Mouse (Mus musculus) ES-E14 (cell line): ENCODE results near the gene Pde6d.

Source experiments
- CHD2 ChIP-seq: IDR thresholded peaks from 2 replicates; pipeline ENCODE4 v1.6.1; 2014; ENCODE audit warnings: mild to moderate bottlenecking, low read depth, low read length, inconsistent platforms
- HCFC1 ChIP-seq: IDR thresholded peaks from 2 replicates; pipeline ENCODE4 v1.6.1; 2012; ENCODE audit warnings: low read length, inconsistent platforms, borderline replicate concordance; ENCODE audit not compliant: insufficient read depth
- ZNF384 ChIP-seq: IDR thresholded peaks from 2 replicates; pipeline ENCODE4 v1.6.1; 2012; ENCODE audit warnings: low read depth, low read length, inconsistent platforms

DNA sequence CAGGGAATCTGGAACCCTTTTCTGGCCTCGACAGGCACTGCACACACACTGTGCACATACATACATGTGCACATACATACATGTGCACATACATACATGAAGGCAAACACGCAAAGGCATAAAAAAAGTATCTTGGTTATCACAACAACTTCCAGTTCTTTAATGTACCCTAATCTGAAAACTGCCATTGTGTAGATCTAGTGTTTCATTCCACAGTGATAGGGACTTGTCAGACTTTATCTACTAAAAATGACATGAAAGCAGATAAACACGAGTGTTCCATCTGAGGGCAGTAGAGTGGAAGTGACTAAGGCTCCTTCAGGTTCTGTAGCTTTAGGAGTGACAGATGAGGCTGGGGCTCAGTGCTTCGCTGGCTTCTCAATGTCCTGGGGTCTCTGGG is 31.1 kb downstream of the Pde6d start:
- TF ChIP-seq ZNF384 (no peak), CHD2 (no peak), HCFC1 (no peak)
